Mouse (Mus musculus): ENCODE data around the gene Zfp11. TPM values are rescaled to one million over a fixed set of nuclear protein-coding genes. Genes with fewer than 3 reads are reported as not detected.

Zfp11 gene
- polyA plus RNA-seq, 1 experiment, result 0.03 TPM

DNA sequence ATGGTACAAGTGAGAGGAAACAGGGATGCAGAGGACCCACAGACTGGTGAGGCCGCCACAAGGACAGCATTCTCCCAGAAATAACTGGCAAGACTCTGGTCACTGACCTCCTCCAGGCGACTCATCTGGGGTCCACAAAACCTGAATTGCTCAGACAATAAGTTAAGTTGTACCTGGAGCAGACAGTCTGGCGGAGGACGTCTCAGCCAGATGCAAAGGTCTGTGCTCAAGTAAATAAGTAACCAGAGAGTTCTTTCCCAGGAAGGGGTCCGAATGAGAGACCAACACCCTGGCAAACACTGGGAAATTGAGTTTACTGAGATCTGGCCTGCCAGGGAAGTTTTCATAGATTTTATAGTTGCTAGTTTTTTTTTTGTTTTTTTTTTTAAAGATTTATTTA is 48.5 kb downstream of the Zfp11 start:
- no peak for TF ChIP-seq GATA1 (IDR thresholded peaks at IDR 0.05; ENCODE audit: low read length)

DNA sequence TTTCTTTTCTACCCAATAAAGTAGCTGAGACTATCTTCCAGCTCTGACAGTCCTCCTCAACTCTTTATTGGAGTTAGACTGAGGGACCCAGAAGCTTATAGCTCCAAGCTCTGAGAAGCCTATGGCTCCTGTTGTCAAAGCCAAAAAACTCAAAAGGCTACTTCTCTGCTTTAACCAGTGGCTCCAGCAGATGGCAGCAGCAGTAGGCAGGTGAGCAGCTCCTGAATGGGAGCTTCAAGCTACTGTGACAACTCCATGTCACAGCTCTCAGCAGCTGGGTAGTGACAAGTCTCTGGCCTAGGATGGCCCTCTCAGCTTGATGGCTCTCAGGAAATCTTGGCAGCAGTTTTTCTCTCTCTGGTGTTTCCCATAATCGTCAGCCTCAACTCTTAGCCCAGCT is 58.8 kb downstream of the Zfp11 start:
- no peak for TF ChIP-seq GATA1 (IDR thresholded peaks at IDR 0.05; ENCODE audit: low read length)

DNA sequence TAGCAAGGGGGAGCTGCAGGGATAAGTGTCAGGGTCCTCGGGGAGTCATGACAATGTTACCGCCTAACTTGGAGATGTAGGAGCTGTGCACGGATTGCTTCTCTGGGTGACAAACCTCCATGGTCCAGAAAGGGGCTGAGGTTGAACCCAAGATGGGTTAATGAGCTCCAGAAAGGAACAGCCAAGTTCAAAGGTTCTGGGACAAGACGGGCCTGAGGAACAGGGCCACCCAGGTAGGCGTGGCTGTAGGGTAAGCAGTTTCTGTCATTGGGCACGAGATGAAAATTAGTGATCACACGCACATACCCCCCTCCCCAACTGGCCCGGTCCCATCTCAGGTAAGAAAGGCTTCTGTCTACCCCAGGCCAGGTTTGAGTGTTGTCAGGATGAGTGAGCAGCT is 62.4 kb downstream of the Zfp11 start:
- TF ChIP-seq GATA1 (IDR thresholded peaks at IDR 0.05; ENCODE audit: low read length), result no peak

Other genes with a start within 250 kb of the Zfp11 start
- gene Sfswap, start 168.9 kb downstream of the Zfp11 start, polyA plus RNA-seq (2012), result 102 and 105 TPM in 2 replicates
- gene Mmp17, start 85.9 kb downstream of the Zfp11 start, polyA plus RNA-seq (2012), result 0.01 TPM in 1 of 2 replicates, not detected in the other
- gene Sept14, start 38.4 kb upstream of the Zfp11 start, polyA plus RNA-seq (2012), result not detected in 2 replicates
- 30.7 and 36.4 TPM in 2 replicates for gene Mrps17, start 45.4 kb upstream of the Zfp11 start, polyA plus RNA-seq (2012)
- 54.9 and 74.5 TPM in 2 replicates for gene Nipsnap2, start 55.0 kb upstream of the Zfp11 start, polyA plus RNA-seq (2012)
- 10.3 and 76.9 TPM in 2 replicates for gene Psph, start 117.3 kb upstream of the Zfp11 start, polyA plus RNA-seq (2012)
- 29.0 and 30.2 TPM in 2 replicates for gene Sumf2, start 176.9 kb upstream of the Zfp11 start, polyA plus RNA-seq (2012)
- 790 and 931 TPM in 2 replicates for gene Chchd2, start 217.4 kb upstream of the Zfp11 start, polyA plus RNA-seq (2012)
- 9.3 and 12.2 TPM in 2 replicates for gene Zbed5, start 225.6 kb upstream of the Zfp11 start, polyA plus RNA-seq (2012)
- gene Phkg1, start 228.4 kb upstream of the Zfp11 start, polyA plus RNA-seq (2012), result not detected in 2 replicates
- 2.8 and 4.3 TPM in 2 replicates for gene Nupr1l, start 238.4 kb upstream of the Zfp11 start, polyA plus RNA-seq (2012)

All from G1E-ER4 (cell line).